Mouse (Mus musculus): ENCODE results near the gene Cpvl. TPM values are rescaled to one million over a fixed set of nuclear protein-coding genes. Genes with fewer than 3 reads are reported as not detected.

Cpvl gene
- total and polyA plus RNA-seq, 2 experiments = not detected

GRCm38 (mm10) chr6:53951421-53951820 is 27.1 kb downstream of the Cpvl start:
- TF ChIP-seq CTCF (IDR thresholded peaks at IDR 0.05; ENCODE audit: low read depth, low read length) = no peak
- TF ChIP-seq POLR2A (IDR thresholded peaks at IDR 0.05; ENCODE audit: extremely low read depth, insufficient read depth, low read length) = no peak
- 79% methylated on average over 4 of the region's 4 CpGs for WGBS
- Histone ChIP-seq H3K4me1 (ENCODE audit: control insufficient read depth, insufficient read depth, low read length) (no peaks in the 10 kb centered on the region), H3K79me2 (ENCODE audit: control insufficient read depth, insufficient read depth, low read length) (no peaks in the 10 kb centered on the region), H3K36me3 (ENCODE audit: control insufficient read depth, insufficient read depth, low read length) (no peaks in the 10 kb centered on the region), H3K27me3 (ENCODE audit: control insufficient read depth, insufficient read depth, low read length) (no peaks in the 10 kb centered on the region), H3K4me3 (ENCODE audit: insufficient read depth, low read depth, low read length) (no peak overlapping the region), H3K27ac (replicated peaks; ENCODE audit: insufficient read depth, low read depth, low read length) (no peak overlapping the region), H3K9ac (ENCODE audit: low read depth, low read length) (no peak overlapping the region)
- DNase-seq (ENCODE audit: extremely low read depth, low read depth, low spot score) = no peak

GRCm38 (mm10) chr6:53950876-53951275 is 27.6 kb downstream of the Cpvl start:
- Histone ChIP-seq H3K4me3 (ENCODE audit: insufficient read depth, low read depth, low read length) (no peak overlapping the region), H3K79me2 (ENCODE audit: control insufficient read depth, insufficient read depth, low read length) (no peaks in the 10 kb centered on the region), H3K4me1 (ENCODE audit: control insufficient read depth, insufficient read depth, low read length) (no peaks in the 10 kb centered on the region), H3K27me3 (ENCODE audit: control insufficient read depth, insufficient read depth, low read length) (no peaks in the 10 kb centered on the region), H3K36me3 (ENCODE audit: control insufficient read depth, insufficient read depth, low read length) (no peaks in the 10 kb centered on the region), H3K9ac (ENCODE audit: low read depth, low read length) (no peak overlapping the region), H3K27ac (replicated peaks; ENCODE audit: insufficient read depth, low read depth, low read length) (no peak overlapping the region)
- DNase-seq (ENCODE audit: extremely low read depth, low read depth, low spot score) = no peak
- 57% methylated on average over 9 of the region's 9 CpGs for WGBS
- TF ChIP-seq CTCF (IDR thresholded peaks at IDR 0.05; ENCODE audit: low read depth, low read length) = no peak
- no peak for TF ChIP-seq POLR2A (IDR thresholded peaks at IDR 0.05; ENCODE audit: extremely low read depth, insufficient read depth, low read length)

DNA sequence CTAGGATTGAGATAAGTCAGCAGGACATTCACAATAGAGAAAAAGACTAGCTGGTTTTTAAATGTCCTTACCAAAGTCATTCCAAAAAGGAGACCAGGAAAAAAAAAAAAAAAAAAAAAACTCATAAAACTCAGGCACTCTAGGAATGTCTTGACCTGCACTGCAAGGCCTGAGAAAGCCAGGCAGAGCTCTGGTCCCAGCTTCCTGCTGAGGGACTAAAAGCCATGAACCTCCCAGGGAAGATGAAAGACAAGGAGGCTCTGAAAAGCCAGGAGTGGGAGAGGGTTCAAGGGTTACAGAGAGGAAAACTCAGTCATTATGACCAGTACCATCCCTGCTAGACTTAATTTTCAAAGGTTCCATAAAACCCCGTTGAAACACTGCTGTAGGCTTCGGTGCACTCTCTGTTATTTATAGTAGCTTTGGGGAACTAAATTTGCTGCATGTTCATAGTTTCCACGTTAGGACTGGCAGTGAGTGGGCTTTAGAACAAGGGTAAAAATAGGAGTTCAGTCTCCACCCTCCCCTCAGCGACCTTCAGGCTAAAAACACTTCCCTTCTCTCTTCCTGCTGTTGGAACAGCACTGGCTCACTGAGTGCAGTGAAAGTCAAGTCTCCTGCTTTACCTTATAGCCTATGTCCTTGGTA is 30.0 kb downstream of the Cpvl start:
- no peak for DNase-seq (ENCODE audit: extremely low read depth, low read depth, low spot score)

GRCm38 (mm10) chr6:53944887-53945286 is 33.6 kb downstream of the Cpvl start:
- no peaks in the 10 kb centered on the region; the same call in 1 of the 2 replicates for H3K27me3 ChIP-seq (ENCODE audit: control insufficient read depth, insufficient read depth, low read length)
- 81% methylated on average over 5 of the region's 5 CpGs for whole genome bisulfite sequencing
- no peak overlapping the region for H3K9ac ChIP-seq (ENCODE audit: low read depth, low read length)
- no peak overlapping the region for H3K4me3 ChIP-seq (ENCODE audit: insufficient read depth, low read depth, low read length)
- no peaks in the 10 kb centered on the region for H3K36me3 ChIP-seq (ENCODE audit: control insufficient read depth, insufficient read depth, low read length)
- no peaks in the 10 kb centered on the region for H3K4me1 ChIP-seq (ENCODE audit: control insufficient read depth, insufficient read depth, low read length)
- TF ChIP-seq POLR2A (IDR thresholded peaks at IDR 0.05; ENCODE audit: extremely low read depth, insufficient read depth, low read length) (no peak), CTCF (IDR thresholded peaks at IDR 0.05; ENCODE audit: low read depth, low read length) (no peak)
- H3K79me2 ChIP-seq (ENCODE audit: control insufficient read depth, insufficient read depth, low read length) = no peaks in the 10 kb centered on the region
- H3K27ac ChIP-seq (replicated peaks; ENCODE audit: insufficient read depth, low read depth, low read length) = no peak overlapping the region
- no peak for DNase-seq (ENCODE audit: extremely low read depth, low read depth, low spot score)

More for the DNA sequence above, 30.0 kb downstream of the Cpvl start:
- Histone ChIP-seq H3K36me3 (ENCODE audit: control insufficient read depth, insufficient read depth, low read length) (no peaks in the 10 kb centered on the region), H3K27ac (replicated peaks; ENCODE audit: insufficient read depth, low read depth, low read length) (no peak overlapping the region), H3K79me2 (ENCODE audit: control insufficient read depth, insufficient read depth, low read length) (no peaks in the 10 kb centered on the region), H3K9ac (ENCODE audit: low read depth, low read length) (no peak overlapping the region), H3K4me3 (ENCODE audit: insufficient read depth, low read depth, low read length) (no peak overlapping the region), H3K4me1 (ENCODE audit: control insufficient read depth, insufficient read depth, low read length) (no peaks in the 10 kb centered on the region), H3K27me3 (ENCODE audit: control insufficient read depth, insufficient read depth, low read length) (no peaks in the 10 kb centered on the region)
- TF ChIP-seq CTCF (IDR thresholded peaks at IDR 0.05; ENCODE audit: low read depth, low read length) (no peak), POLR2A (IDR thresholded peaks at IDR 0.05; ENCODE audit: extremely low read depth, insufficient read depth, low read length) (no peak)
- whole genome bisulfite sequencing = 61% methylated on average over 4 of the region's 4 CpGs

GRCm38 (mm10) chr6:53944417-53944816 is 34.1 kb downstream of the Cpvl start:
- Histone ChIP-seq H3K4me1 (ENCODE audit: control insufficient read depth, insufficient read depth, low read length) (no peaks in the 10 kb centered on the region), H3K27ac (replicated peaks; ENCODE audit: insufficient read depth, low read depth, low read length) (no peak overlapping the region), H3K27me3 (ENCODE audit: control insufficient read depth, insufficient read depth, low read length) (no peaks in the 10 kb centered on the region; the same call in 1 of the 2 replicates), H3K4me3 (ENCODE audit: insufficient read depth, low read depth, low read length) (no peak overlapping the region), H3K9ac (ENCODE audit: low read depth, low read length) (no peak overlapping the region), H3K79me2 (ENCODE audit: control insufficient read depth, insufficient read depth, low read length) (no peaks in the 10 kb centered on the region), H3K36me3 (ENCODE audit: control insufficient read depth, insufficient read depth, low read length) (no peaks in the 10 kb centered on the region)
- WGBS = 62% methylated on average over 3 of the region's 3 CpGs
- TF ChIP-seq CTCF (IDR thresholded peaks at IDR 0.05; ENCODE audit: low read depth, low read length) (no peak), POLR2A (IDR thresholded peaks at IDR 0.05; ENCODE audit: extremely low read depth, insufficient read depth, low read length) (no peak)
- no peak for DNase-seq (ENCODE audit: extremely low read depth, low read depth, low spot score)

GRCm38 (mm10) chr6:53942190-53942831 is 36.2 kb downstream of the Cpvl start:
- 81% methylated on average over 7 of the region's 7 CpGs for whole genome bisulfite sequencing
- H3K27ac ChIP-seq (replicated peaks; ENCODE audit: insufficient read depth, low read depth, low read length) = no peak overlapping the region
- H3K4me1 ChIP-seq (ENCODE audit: control insufficient read depth, insufficient read depth, low read length) = no peaks in the 10 kb centered on the region
- H3K36me3 ChIP-seq (ENCODE audit: control insufficient read depth, insufficient read depth, low read length) = no peaks in the 10 kb centered on the region
- no peak overlapping the region for H3K9ac ChIP-seq (ENCODE audit: low read depth, low read length)
- no peaks in the 10 kb centered on the region for H3K79me2 ChIP-seq (ENCODE audit: control insufficient read depth, insufficient read depth, low read length)
- no peak overlapping the region for H3K4me3 ChIP-seq (ENCODE audit: insufficient read depth, low read depth, low read length)
- no peak for DNase-seq (ENCODE audit: extremely low read depth, low read depth, low spot score)
- no peaks in the 10 kb centered on the region; the same call in 1 of the 2 replicates for H3K27me3 ChIP-seq (ENCODE audit: control insufficient read depth, insufficient read depth, low read length)
- TF ChIP-seq POLR2A (IDR thresholded peaks at IDR 0.05; ENCODE audit: extremely low read depth, insufficient read depth, low read length) (no peak), CTCF (IDR thresholded peaks at IDR 0.05; ENCODE audit: low read depth, low read length) (no peak)
